Mouse (Mus musculus) olfactory bulb, adult 2 months (tissue): ENCODE data around the gene Nadk. TPM values are rescaled to one million over a fixed set of nuclear protein-coding genes. Genes with fewer than 3 reads are reported as not detected.
A peak's percentile ranks its signal among the peaks of the same experiment; 100 is the strongest.

ENCODE experiments used
- H3K27ac ChIP-seq: fragments of 200-500 bp; 2 replicates; pipeline ENCODE4 v1.5.1; 2012; ENCODE audit warnings: low read depth, low read length; ENCODE audit not compliant: insufficient read depth
- H3K4me1 ChIP-seq: fragments of 200-500 bp; 2 replicates; pipeline ENCODE4 v1.6.1; 2012; ENCODE audit warnings: low read length; ENCODE audit not compliant: control insufficient read depth, insufficient read depth
- H3K4me3 ChIP-seq: fragments of 200-500 bp; 2 replicates; pipeline ENCODE4 v1.5.1; 2012; ENCODE audit warnings: mild to moderate bottlenecking, low read depth, low read length, moderate library complexity; ENCODE audit not compliant: insufficient read depth
- CTCF ChIP-seq: fragments of 200-500 bp; IDR thresholded peaks from 2 replicates; pipeline ENCODE4 v1.5.1; 2012; ENCODE audit warnings: low read depth, mild to moderate bottlenecking, low read length, moderate library complexity; ENCODE audit not compliant: insufficient read depth
- POLR2A ChIP-seq: fragments of 200-500 bp; IDR thresholded peaks from 2 replicates; pipeline ENCODE4 v1.6.1; 2012; ENCODE audit warnings: mild to moderate bottlenecking, low read depth, low read length, moderate library complexity; ENCODE audit not compliant: insufficient read depth
- WGBS: fragments of 180-500 bp; shearing (Covaris S2); methylation state at CpG from one replicate; pipeline ENCODE4 v1.1.7; 2018; 5-methylcytosine and 5-hydroxymethylcytosine counted together
- polyA plus RNA-seq: library from polyadenylated mRNA; stranded (reverse); fragments of >200 nt; gene quantifications from 2 replicates; pipeline ENCODE4 v1.2.4, GENCODE M21; 2012; ENCODE audit warnings: low replicate concordance; ENCODE audit not compliant: missing spikeins, insufficient read depth, insufficient read length

Gene Nadk
- polyA plus RNA-seq, 1 experiment: not detected

DNA sequence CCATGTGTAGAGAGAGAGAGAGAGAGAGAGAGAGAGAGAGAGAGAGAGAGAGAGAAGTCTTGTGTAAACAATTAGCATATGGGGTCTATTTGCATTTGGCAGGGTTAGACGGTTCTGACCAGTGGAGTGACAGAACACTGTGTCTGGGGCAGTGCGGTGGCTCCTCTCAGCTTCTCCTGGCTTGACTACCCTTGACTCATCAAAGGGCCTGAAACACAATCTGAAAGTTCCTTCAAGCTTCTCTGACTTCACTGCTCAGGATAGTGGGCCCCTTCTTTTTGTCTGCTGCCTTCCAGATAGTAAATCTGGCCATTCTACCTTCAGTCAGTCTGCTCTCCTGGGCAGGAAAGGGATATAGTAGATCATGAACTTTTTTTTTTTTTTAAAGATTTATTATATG is 44.6 kb downstream of the Nadk start:
- TF ChIP-seq CTCF (no peak), POLR2A (no peak)
- WGBS: 61% methylated on average over 2 of the region's 2 CpGs
- Histone ChIP-seq H3K4me1 (no peaks in the 10 kb centered on the region), H3K27ac (no peak overlapping the region), H3K4me3 (no peak overlapping the region)

DNA sequence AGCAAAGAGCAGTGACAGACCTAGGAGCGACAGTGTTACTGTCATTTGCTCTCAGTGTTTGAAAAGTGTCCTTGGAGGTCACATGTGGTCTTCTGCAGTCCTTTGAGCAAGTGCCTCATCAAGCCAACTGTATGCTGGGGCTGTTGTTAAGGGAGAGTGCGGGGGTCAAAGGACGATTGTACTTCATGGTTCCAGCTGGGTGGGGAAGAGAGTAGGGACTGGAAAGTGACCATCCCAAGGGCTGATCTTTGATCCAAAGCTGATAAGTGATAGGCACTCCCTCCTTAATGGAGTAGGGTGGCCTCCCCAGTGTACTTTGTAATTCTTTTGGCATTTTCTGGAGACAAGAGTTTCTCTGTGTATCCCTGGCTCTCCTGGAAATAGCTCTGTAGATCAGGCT is 49.7 kb downstream of the Nadk start:
- Histone ChIP-seq H3K4me1 (no peaks in the 10 kb centered on the region), H3K4me3 (no peak overlapping the region), H3K27ac (no peak overlapping the region)
- WGBS: 89% methylated on average over 3 of the region's 3 CpGs
- TF ChIP-seq POLR2A (no peak), CTCF (no peak)

DNA sequence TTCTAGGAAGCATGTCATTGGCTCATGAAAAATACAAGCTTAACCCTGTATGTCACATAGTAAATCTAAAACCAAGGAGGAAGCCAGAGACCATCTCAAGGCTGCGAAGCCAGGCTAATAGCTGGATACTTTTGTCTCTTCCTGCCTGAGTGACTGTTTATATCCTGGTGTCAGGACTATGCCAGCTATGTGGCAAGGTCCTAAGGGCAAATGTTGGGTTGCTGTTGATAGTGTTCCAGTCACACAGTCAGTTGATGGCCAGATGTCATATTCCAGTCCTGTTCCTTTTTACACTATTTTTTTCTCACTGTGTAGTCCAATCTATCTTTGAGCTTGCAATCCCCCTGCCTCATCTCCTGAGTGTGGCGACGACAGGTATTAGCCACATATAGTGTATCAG is 51.1 kb downstream of the Nadk start:
- Histone ChIP-seq H3K27ac (no peak overlapping the region), H3K4me3 (no peak overlapping the region), H3K4me1 (no peaks in the 10 kb centered on the region)
- 94% methylated on average over 3 of the region's 3 CpGs for WGBS
- TF ChIP-seq CTCF (no peak), POLR2A (no peak)

DNA sequence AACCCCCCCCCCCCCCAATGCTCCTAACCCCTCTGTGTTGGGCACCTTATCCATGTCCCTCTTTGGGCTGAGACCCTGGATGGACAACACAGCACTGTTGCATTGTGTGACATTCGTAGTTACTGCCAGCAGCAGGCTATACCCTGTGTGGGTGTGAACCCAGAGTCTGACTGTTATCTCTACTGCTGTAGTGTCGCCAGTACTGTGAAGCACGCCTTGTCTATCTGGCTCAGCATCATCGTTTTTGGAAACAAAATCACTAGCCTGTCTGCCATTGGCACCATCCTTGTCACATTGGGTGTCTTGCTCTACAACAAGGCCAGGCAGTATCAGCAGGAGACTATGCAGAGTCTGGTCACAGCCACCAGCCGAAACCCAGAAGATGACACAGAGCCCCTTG is 56.1 kb downstream of the Nadk start:
- Histone ChIP-seq H3K4me1 (no peaks in the 10 kb centered on the region), H3K27ac (no peak overlapping the region), H3K4me3 (no peak overlapping the region)
- TF ChIP-seq POLR2A (no peak), CTCF (no peak)
- 90% methylated on average over 5 of the region's 5 CpGs for WGBS

DNA sequence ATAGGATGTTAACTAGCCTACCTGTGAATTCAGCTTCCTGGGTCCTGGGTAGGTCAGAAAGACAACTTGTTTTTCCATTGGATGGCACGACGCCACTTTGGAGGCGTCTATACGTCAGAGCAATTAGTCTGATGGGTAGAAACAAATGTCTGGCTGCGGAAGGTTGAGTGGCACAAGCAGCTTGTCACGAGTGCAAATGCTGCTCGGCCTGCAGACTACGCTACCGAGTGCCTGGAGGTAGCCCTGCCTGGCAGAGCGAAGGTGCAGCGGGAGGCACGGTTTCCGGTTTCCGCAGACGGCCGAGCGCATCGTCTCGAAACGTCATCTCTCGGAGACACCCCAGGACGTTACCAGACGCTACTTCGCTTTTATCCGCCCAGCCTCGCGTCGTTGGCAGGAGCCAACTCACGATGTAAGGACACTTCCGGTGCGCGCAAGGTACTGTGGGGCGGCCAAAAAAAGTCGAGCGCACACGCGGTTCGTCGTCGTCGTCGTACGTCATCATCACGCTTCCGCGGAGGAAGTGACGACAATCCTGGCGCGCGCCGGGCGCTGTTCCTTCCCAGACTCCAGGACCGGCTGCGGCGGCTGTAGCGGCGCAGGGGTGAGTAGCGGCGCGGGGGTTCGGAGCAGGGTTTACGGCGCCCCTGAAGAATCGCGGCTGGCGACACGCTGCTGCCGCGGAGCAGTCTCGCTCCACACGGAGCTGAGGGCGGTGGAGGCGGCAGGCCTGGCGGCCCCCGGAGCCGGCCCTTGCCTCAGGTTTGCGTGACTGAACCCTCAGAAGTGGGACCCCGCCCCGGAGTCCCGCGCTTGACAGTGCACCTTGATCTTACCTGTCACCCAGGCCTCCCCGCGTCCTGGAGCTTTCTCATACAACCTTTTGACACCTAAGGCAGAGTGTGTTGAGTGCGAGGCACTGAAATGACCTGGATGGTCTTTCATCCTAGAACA is 62.4 kb downstream of the Nadk start, which contains the start of gene Cdk11b:
TSS of gene Cdk11b (plus strand) at position 517 of the 954 bp plus-strand sequence.
- peak within 1 kb of the TSS; percentile 94 for H3K27ac ChIP-seq
- peak within 1 kb of the TSS; percentile 70 for H3K4me3 ChIP-seq
- under 1% methylated on average over 84 of the region's 84 CpGs for WGBS
- H3K4me1 ChIP-seq: no peaks in the 10 kb centered on the region
- TF ChIP-seq CTCF (no peak), POLR2A (peak; percentile 67)

DNA sequence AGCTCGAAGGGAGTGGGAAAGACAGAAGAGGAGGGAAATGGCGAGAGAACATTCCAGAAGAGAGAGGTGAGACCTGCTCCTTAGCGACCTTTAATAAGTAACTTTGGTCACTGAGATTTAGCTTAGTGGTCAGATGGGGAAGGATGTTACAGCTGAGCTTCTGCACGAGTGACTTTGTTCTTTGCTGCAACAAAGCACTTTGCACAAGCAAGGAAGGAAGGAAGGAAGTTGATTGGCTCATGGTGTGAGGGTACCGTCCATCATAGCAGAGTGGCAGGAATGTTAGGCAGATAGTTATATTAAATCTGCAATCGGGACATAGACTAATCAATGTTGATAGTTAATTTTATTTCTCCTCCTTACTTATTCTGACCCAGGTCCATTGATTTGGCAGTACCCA is 68.1 kb downstream of the Nadk start:
- no peak overlapping the region for H3K4me3 ChIP-seq
- TF ChIP-seq CTCF: no peak
- TF ChIP-seq POLR2A: no peak
- H3K27ac ChIP-seq: no peak overlapping the region
- H3K4me1 ChIP-seq: no peaks in the 10 kb centered on the region
- WGBS: 89% methylated on average over 6 of the region's 6 CpGs

DNA sequence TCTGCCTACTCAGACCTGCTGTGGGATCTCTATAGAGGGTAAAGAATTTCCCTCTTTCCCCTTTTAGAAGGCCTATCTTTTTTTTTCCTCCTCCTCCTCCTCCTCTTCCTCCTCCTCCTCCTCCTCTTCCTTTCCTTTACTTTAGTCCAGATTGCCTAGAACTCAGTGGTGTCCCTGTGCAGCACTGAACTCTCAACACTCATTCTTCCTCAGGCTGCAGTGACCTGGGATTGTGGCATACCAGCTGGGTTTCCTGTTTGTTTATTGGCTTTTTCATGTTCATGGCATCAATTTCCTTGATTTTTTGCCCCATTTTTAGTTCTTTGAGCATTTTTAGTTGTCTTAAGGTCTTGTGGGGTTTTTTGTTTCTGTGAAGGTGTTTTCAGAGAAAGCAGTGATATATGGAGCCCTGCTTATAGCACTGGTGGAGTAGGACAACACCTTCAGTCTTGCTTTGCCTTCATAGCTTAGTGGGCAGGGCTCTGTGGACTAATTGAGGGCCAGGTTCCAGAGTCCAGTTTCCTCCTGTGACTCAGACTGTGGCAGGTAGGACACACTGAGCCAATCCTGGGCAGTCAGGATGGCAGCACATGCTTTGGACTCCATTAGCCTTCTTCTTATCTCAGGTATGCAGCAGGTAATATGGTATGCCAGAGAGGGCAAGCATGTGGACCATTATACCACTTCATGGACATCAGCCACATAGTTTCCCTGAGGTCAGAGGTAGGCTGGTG is 73.8 kb downstream of the Nadk start:
- TF ChIP-seq CTCF: no peak
- no peak for TF ChIP-seq POLR2A
- H3K27ac ChIP-seq: no peak overlapping the region
- no peak overlapping the region for H3K4me3 ChIP-seq
- H3K4me1 ChIP-seq: no peaks in the 10 kb centered on the region

Other genes starting within 250 kb of the Nadk start
- gene Prkcz, start 201.0 kb upstream of the Nadk start, polyA plus RNA-seq: not detected in 2 replicates
- gene Gabrd, start 164.3 kb upstream of the Nadk start, polyA plus RNA-seq: not detected in 2 replicates
- not detected in 2 replicates for gene Cfap74, start 153.2 kb upstream of the Nadk start, polyA plus RNA-seq
- gene Tmem52, start 93.3 kb upstream of the Nadk start, polyA plus RNA-seq: not detected in 2 replicates
- 260 and 372 TPM in 2 replicates for gene Gnb1, start 71.0 kb upstream of the Nadk start, polyA plus RNA-seq
- gene Slc35e2, start 39.0 kb downstream of the Nadk start, polyA plus RNA-seq: not detected in 2 replicates
- 145 TPM in 1 of 2 replicates, not detected in the other for gene Cdk11b, start 62.5 kb downstream of the Nadk start, polyA plus RNA-seq
- gene Gm10563, start 83.0 kb downstream of the Nadk start, polyA plus RNA-seq: not detected in 2 replicates
- not detected in 2 replicates for gene Mmp23, start 91.0 kb downstream of the Nadk start, polyA plus RNA-seq
- not detected in 2 replicates for gene Mib2, start 106.8 kb downstream of the Nadk start, polyA plus RNA-seq
- gene Fndc10, start 132.0 kb downstream of the Nadk start, polyA plus RNA-seq: not detected in 2 replicates
- gene Ssu72, start 142.4 kb downstream of the Nadk start, polyA plus RNA-seq: not detected in 2 replicates
- not detected in 2 replicates for gene Tmem240, start 172.4 kb downstream of the Nadk start, polyA plus RNA-seq
- gene Atad3a, start 198.7 kb downstream of the Nadk start, polyA plus RNA-seq: not detected in 2 replicates
- gene Vwa1, start 212.3 kb downstream of the Nadk start, polyA plus RNA-seq: not detected in 2 replicates
- not detected in 2 replicates for gene Tmem88b, start 223.5 kb downstream of the Nadk start, polyA plus RNA-seq
- gene Ankrd65, start 228.1 kb downstream of the Nadk start, polyA plus RNA-seq: not detected in 2 replicates
- not detected in 2 replicates for gene Mrpl20, start 240.5 kb downstream of the Nadk start, polyA plus RNA-seq